Mouse (Mus musculus): ENCODE results near the gene Orc5.
A peak's percentile ranks its signal among the peaks of the same experiment; 100 is the strongest.

Orc5 gene

GRCm38 (mm10) chr5:22550033-22550551 is at the start of gene Orc5:
Gene Orc5, minus strand, starts transcription at chr5:22550429.
- DNase-seq (ENCODE audit: extremely low read depth, low read depth, low spot score) = peak; percentile 23

GRCm38 (mm10) chr5:22596981-22597380 is 46.8 kb upstream of the Orc5 start:
- no peak for DNase-seq (ENCODE audit: extremely low read depth, low read depth, low spot score)

GRCm38 (mm10) chr5:22589370-22589966 is 39.2 kb upstream of the Orc5 start:
- no peak for DNase-seq (ENCODE audit: extremely low read depth, low read depth, low spot score)

- no peak for DNase-seq (ENCODE audit: extremely low read depth, low read depth, low spot score)
These were observed 37.3 kb upstream of the Orc5 start for GRCm38 (mm10) chr5:22587492-22587891.

- DNase-seq (ENCODE audit: extremely low read depth, low read depth, low spot score) = no peak
These were observed 34.3 kb upstream of the Orc5 start for GRCm38 (mm10) chr5:22584556-22584955.

- DNase-seq (ENCODE audit: extremely low read depth, low read depth, low spot score) = no peak
These were observed 27.8 kb upstream of the Orc5 start for GRCm38 (mm10) chr5:22578011-22578410.

- no peak for DNase-seq (ENCODE audit: extremely low read depth, low read depth, low spot score)
These were observed 24.5 kb upstream of the Orc5 start for GRCm38 (mm10) chr5:22574751-22575150.

GRCm38 (mm10) chr5:22574161-22574560 is 23.9 kb upstream of the Orc5 start:
- no peak for DNase-seq (ENCODE audit: extremely low read depth, low read depth, low spot score)

GRCm38 (mm10) chr5:22573696-22574095 is 23.5 kb upstream of the Orc5 start:
- peak; percentile 13 for DNase-seq (ENCODE audit: extremely low read depth, low read depth, low spot score)

GRCm38 (mm10) chr5:22572881-22573280 is 22.7 kb upstream of the Orc5 start:
- no peak for DNase-seq (ENCODE audit: extremely low read depth, low read depth, low spot score)

- no peak for DNase-seq (ENCODE audit: extremely low read depth, low read depth, low spot score)
These were observed 22.2 kb upstream of the Orc5 start for GRCm38 (mm10) chr5:22572456-22572855.

GRCm38 (mm10) chr5:22565708-22566107 is 15.5 kb upstream of the Orc5 start:
- no peak for DNase-seq (ENCODE audit: extremely low read depth, low read depth, low spot score)

- DNase-seq (ENCODE audit: extremely low read depth, low read depth, low spot score) = no peak
These were observed 9.6 kb upstream of the Orc5 start for GRCm38 (mm10) chr5:22559801-22560200.

- DNase-seq (ENCODE audit: extremely low read depth, low read depth, low spot score) = no peak
These were observed 7.4 kb upstream of the Orc5 start for GRCm38 (mm10) chr5:22557491-22558113.

GRCm38 (mm10) chr5:22556713-22557112 is 6.5 kb upstream of the Orc5 start:
- DNase-seq (ENCODE audit: extremely low read depth, low read depth, low spot score) = no peak

GRCm38 (mm10) chr5:22552233-22552765 is 2.1 kb upstream of the Orc5 start:
- no peak for DNase-seq (ENCODE audit: extremely low read depth, low read depth, low spot score)

- no peak for DNase-seq (ENCODE audit: extremely low read depth, low read depth, low spot score)
These were observed 730 bp downstream of the Orc5 start for GRCm38 (mm10) chr5:22549366-22550032.

- no peak for DNase-seq (ENCODE audit: extremely low read depth, low read depth, low spot score)
These were observed 1.6 kb downstream of the Orc5 start for GRCm38 (mm10) chr5:22548556-22549161.

- no peak for DNase-seq (ENCODE audit: extremely low read depth, low read depth, low spot score)
These were observed 3.7 kb downstream of the Orc5 start for GRCm38 (mm10) chr5:22546536-22546935.

- DNase-seq (ENCODE audit: extremely low read depth, low read depth, low spot score) = no peak
These were observed 4.9 kb downstream of the Orc5 start for GRCm38 (mm10) chr5:22545305-22545704.

GRCm38 (mm10) chr5:22542676-22543075 is 7.6 kb downstream of the Orc5 start:
- no peak for DNase-seq (ENCODE audit: extremely low read depth, low read depth, low spot score)

Measured in fat pad, adult 2 months (tissue).